Mouse (Mus musculus) urinary bladder, postnatal 10 days (tissue): Measurements from ENCODE around the gene Rilpl1.

Experiments
- DNase-seq: peaks from one replicate; pipeline ENCODE4 v3.0.0; 2022; ENCODE audit warnings: low spot score

Rilpl1 gene

GRCm38 (mm10) chr5:124452494-124453228 is 78.5 kb downstream of the Rilpl1 start:
- DNase-seq: no peak

GRCm38 (mm10) chr5:124450641-124451340 is 80.4 kb downstream of the Rilpl1 start:
- no peak for DNase-seq

GRCm38 (mm10) chr5:124450051-124450450 is 81.1 kb downstream of the Rilpl1 start:
- no peak for DNase-seq

- no peak for DNase-seq
These were observed 81.7 kb downstream of the Rilpl1 start for GRCm38 (mm10) chr5:124449494-124449893.

- no peak for DNase-seq
These were observed 84.8 kb downstream of the Rilpl1 start for GRCm38 (mm10) chr5:124446301-124446881.

GRCm38 (mm10) chr5:124445621-124446293 is 85.4 kb downstream of the Rilpl1 start:
- no peak for DNase-seq

GRCm38 (mm10) chr5:124444661-124445561 is 86.3 kb downstream of the Rilpl1 start:
- no peak for DNase-seq

GRCm38 (mm10) chr5:124444208-124444607 is 87.0 kb downstream of the Rilpl1 start:
- no peak for DNase-seq
